Mouse (Mus musculus) retina, postnatal 7 days (tissue): ENCODE data around the gene Sbno1.

Experiments
- DNase-seq: peaks from one replicate; pipeline ENCODE4 v3.0.0-alpha.2; 2012; ENCODE audit warnings: low read depth, low spot score

Gene Sbno1

GRCm38 (mm10) chr5:124444208-124444607 is 18.4 kb upstream of the Sbno1 start:
- DNase-seq = no peak

- no peak for DNase-seq
Observed at GRCm38 (mm10) chr5:124442628-124443027, 16.8 kb upstream of the Sbno1 start.

DNA sequence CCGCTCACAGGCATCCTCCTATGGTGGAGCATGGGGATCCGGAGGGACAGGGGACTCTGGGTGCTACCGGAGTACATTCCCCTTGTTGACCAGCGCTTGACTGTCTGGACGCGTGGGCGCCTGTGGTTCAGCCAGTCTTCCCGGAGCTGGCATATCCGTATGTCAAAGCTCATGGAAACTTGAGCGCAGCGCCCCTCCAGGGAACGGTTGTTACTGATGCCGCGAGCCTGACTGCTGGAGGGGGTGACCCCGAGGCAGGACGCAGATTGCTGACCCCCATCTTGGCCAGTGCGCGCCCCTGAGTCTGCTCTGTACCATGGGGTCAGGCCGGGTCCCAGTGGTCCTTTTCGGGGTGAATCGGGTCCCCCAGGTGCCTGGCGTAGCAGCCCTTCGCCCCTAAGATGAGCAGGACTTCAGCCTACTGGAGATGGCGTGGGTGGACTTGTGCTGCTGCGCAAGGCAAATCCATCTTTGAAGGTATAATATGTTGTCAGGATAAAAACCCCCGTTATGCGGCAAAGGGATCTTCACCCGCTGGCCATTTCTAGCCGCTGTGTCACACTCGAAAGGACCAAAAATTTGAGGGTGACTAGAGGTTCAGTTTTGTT is 14.4 kb upstream of the Sbno1 start:
- no peak for DNase-seq

- DNase-seq = peak; percentile 74
Observed at GRCm38 (mm10) chr5:124439447-124440093, 13.8 kb upstream of the Sbno1 start, which contains the start of gene Kmt5a. TSS of gene Kmt5a (plus strand) at chr5:124439930.

- no peak for DNase-seq
Observed at GRCm38 (mm10) chr5:124438746-124439145, 12.9 kb upstream of the Sbno1 start.

GRCm38 (mm10) chr5:124438229-124438628 is 12.4 kb upstream of the Sbno1 start:
- DNase-seq = no peak

DNA sequence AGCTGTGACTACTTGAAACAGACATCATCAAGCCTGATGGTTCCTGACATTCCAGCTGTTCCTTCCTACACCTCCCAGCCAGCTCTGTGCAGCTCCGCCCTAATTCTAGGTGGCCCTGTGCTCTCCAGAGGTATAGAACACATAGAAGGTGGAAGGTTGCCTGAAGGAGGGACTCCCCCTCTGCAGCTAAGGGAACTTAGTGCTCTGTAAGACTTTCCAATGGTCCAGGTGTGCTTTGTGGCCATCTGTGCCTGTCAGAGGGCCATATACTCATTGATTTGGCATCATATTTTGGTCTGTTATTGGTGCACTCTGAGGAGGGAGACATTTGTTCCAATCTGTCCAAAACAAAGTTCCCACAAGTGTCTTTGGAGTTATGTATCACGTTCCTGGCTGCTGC is 7.2 kb upstream of the Sbno1 start:
- DNase-seq = no peak

DNA sequence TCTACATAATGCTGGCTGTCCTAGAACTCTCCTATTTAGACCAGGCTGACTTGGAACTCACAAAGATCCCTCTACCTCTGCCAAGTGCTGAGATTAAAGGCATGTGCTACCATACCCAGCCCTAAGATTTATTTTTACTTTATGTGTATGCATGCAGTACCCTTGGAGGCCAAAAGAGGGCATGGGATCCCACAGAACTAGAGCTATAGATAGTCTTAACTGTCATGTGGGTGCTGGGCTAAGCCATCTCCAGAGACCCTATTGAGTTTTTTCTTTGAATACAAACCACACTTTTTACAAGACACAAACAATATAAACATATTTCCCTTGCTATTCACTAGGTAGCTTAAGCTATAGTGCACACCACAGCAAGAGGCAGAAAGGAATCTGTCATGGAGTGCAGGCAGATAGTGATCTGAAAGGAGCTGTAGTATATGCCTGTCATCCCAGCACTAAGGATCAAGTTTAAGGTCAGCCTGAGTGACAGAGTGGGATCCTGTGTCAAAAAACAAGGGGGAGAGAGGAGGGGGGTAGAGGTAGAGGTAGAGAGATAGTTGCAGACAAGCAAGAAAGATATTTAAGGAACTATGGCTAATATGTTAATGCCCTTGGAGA is 6.7 kb upstream of the Sbno1 start:
- DNase-seq = no peak

- no peak for DNase-seq
Observed at GRCm38 (mm10) chr5:124426475-124427071, 772 bp upstream of the Sbno1 start.

- no peak for DNase-seq
Observed at GRCm38 (mm10) chr5:124424723-124425411, 934 bp downstream of the Sbno1 start.

GRCm38 (mm10) chr5:124424200-124424722 is 1.5 kb downstream of the Sbno1 start:
- no peak for DNase-seq

- DNase-seq = no peak
Observed at GRCm38 (mm10) chr5:124421786-124422185, 4.0 kb downstream of the Sbno1 start.

DNA sequence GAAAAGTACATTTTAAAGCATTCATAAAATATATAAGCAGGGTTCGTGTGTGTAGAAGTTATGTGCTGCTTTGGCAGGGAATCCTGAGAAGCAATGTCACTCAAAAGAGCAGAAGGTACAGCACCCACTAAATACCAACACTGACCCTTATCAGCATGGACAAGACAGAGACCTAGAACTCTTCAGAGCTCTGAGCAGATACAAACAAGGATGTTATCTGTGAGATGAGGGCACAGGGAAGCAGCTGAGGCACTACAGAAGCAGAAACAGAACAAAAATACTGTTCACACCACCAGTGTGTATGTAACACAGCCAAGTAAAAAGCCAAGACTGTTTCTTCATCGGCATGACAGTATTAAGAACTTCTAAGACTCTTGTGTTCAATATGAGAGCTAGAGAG is 6.9 kb downstream of the Sbno1 start:
- DNase-seq = no peak

DNA sequence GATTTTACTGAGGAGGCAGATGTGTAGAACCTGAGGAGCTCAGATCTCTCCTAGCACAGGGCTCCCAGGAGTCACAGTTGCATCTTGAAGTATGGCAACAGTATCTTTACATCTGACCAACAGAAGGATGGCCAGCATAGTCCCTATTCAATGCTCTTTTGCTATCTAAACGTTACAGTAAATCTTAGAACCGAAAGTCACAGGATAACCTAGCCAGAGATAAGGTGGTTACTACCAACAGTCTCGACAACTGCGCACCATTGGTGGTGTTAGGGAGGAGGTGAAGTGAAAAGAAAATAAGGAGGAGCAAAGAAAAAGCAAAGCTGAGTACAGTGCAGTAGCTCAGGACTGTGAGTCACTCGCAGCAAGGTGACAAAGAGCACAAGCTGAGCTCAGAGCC is 13.6 kb downstream of the Sbno1 start:
- no peak for DNase-seq

DNA sequence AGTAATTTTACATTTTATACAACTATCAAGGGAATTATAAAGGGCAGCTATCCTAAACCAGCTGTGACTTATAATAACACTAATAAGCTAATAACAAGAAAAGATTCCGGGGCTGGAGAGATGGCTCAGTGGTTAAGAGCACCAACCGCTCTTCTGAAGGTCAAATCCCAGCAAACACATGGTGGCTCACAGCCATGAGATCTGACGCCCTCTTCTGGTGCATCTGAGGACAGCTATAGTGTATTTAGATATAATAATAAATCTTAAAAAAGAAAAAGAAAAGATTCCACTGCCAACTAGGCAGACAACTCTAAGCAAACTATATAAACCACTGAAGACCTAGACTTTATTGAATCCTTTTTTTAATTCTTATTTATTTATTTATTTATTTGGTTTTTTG is 15.0 kb downstream of the Sbno1 start:
- DNase-seq = no peak

DNA sequence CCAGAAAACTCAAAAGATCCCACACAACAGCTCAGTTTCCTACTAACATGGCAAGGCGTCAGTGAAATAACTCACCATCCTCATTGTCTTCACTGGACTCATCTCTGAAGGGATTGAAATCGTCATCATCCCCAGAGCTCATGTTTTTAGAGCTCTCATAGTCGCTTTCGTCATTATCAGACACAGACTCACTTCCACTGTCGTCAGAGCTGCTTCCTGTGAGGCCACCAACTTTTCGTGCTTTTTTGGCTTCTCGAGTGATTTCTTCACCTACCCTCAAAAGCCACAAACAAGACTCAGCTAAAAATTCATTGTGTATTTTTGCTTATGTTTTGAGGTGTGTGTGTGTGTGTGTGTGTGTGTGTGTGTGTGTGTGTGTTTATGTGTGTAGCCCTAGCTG is 32.1 kb downstream of the Sbno1 start:
- DNase-seq = no peak

- no peak for DNase-seq
Observed at GRCm38 (mm10) chr5:124392412-124392811, 33.4 kb downstream of the Sbno1 start.

DNA sequence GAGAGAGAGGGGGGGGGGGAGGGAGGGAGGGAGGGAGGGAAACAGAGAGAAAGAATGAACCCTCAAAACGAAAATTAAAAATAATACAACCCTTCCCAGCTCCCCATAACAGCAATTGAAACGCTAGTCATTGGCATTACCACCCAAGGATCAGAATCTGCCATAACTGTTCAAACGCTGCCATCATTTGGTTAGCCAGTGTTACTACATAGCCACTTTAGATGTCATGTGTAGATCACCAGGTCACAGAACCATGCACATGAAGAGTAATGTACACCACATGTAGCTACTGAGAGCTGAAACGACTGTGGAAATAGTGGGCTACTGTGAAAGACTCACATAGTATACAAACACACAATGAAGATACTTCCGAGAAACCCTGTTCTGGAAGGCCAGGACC is 37.9 kb downstream of the Sbno1 start:
- peak; percentile 19 for DNase-seq

- no peak for DNase-seq
Observed at GRCm38 (mm10) chr5:124380121-124380520, 45.7 kb downstream of the Sbno1 start.

DNA sequence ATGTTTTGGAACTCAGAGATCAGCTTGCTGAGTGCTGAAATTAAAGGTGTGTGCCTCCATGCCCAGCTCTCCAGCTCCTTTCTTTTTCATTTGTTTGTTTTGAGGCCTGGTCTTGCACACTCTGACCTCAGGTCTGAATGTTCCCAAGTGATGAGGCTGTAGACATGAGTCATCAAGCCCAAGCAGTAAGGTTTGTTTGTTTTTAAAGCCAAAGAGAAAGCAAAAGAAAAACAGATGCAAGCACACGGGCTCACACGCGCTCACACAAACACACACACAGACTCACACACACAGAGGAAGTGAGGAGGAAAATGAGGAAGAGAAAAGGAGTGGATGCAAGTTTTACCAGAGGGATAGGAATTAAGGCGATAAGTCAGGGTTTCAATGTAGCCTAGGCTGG is 48.7 kb downstream of the Sbno1 start:
- DNase-seq = no peak

- no peak for DNase-seq
Observed at GRCm38 (mm10) chr5:124376401-124376800, 49.4 kb downstream of the Sbno1 start.

- DNase-seq = no peak
Observed at GRCm38 (mm10) chr5:124374298-124374697, 51.5 kb downstream of the Sbno1 start.
